Mouse (Mus musculus) heart, postnatal 0 days (tissue): Measurements from ENCODE around the gene Usp44.

Source experiments
- CTCF ChIP-seq: IDR thresholded peaks from 2 replicates; pipeline ENCODE4 v1.5.1; 2016; ENCODE audit warnings: antibody characterized with exemption, control low read depth, low read depth
- EP300 ChIP-seq: IDR thresholded peaks from 2 replicates; pipeline ENCODE4 v1.6.1; 2016; ENCODE audit warnings: antibody characterized with exemption, low read depth

- TF ChIP-seq EP300 (no peak), CTCF (no peak)
Measured at GRCm38 (mm10) chr10:93855126-93855525, 23.8 kb downstream of the Usp44 start.
